Mouse (Mus musculus): ENCODE results near the gene Olfr435. TPM values are rescaled to one million over a fixed set of nuclear protein-coding genes. Genes with fewer than 3 reads are reported as not detected.

Gene Olfr435
- polyA plus RNA-seq (2014; fragmentation: Illumina TruSeq; extraction: RNeasy Lipid Tissue Mini Kit (QIAGEN cat#74804); ENCODE audit: low read depth, low replicate concordance): not detected

GRCm38 (mm10) chr6:43196781-43197180 is at the start of gene Olfr435:
Gene Olfr435, plus strand, starts transcription at chr6:43197146.

GRCm38 (mm10) chr6:43162982-43163381 is 34.0 kb upstream of the Olfr435 start, which contains the start of gene Olfr437:
Gene Olfr437, plus strand, starts transcription at chr6:43163282.

GRCm38 (mm10) chr6:43171840-43172239 is 25.1 kb upstream of the Olfr435 start, which contains the start of gene Olfr13:
Gene Olfr13, plus strand, starts transcription at chr6:43172140.

GRCm38 (mm10) chr6:43212873-43213272 is 15.9 kb downstream of the Olfr435 start, which contains the start of gene Olfr434:
Gene Olfr434, plus strand, starts transcription at chr6:43213021.

GRCm38 (mm10) chr6:43231255-43231654 is 34.3 kb downstream of the Olfr435 start, which contains the start of gene Olfr47:
Gene Olfr47, plus strand, starts transcription at chr6:43231529.

Other genes starting within 250 kb of the Olfr435 start
- gene Olfr444, start 248.1 kb upstream of the Olfr435 start, polyA plus RNA-seq (2014; fragmentation: Illumina TruSeq; extraction: RNeasy Lipid Tissue Mini Kit (QIAGEN cat#74804); ENCODE audit: low read depth, low replicate concordance): not detected
- not detected for gene Olfr441, start 90.8 kb upstream of the Olfr435 start, polyA plus RNA-seq (2014; fragmentation: Illumina TruSeq; extraction: RNeasy Lipid Tissue Mini Kit (QIAGEN cat#74804); ENCODE audit: low read depth, low replicate concordance)
- 0.20 TPM for gene Olfr237-ps1, start 50.6 kb upstream of the Olfr435 start, polyA plus RNA-seq (2014; fragmentation: Illumina TruSeq; extraction: RNeasy Lipid Tissue Mini Kit (QIAGEN cat#74804); ENCODE audit: low read depth, low replicate concordance)
- not detected for gene Olfr437, start 33.9 kb upstream of the Olfr435 start, polyA plus RNA-seq (2014; fragmentation: Illumina TruSeq; extraction: RNeasy Lipid Tissue Mini Kit (QIAGEN cat#74804); ENCODE audit: low read depth, low replicate concordance)
- gene Olfr13, start 25.0 kb upstream of the Olfr435 start, polyA plus RNA-seq (2014; fragmentation: Illumina TruSeq; extraction: RNeasy Lipid Tissue Mini Kit (QIAGEN cat#74804); ENCODE audit: low read depth, low replicate concordance): 0.14 TPM
- not detected for gene Olfr434, start 15.9 kb downstream of the Olfr435 start, polyA plus RNA-seq (2014; fragmentation: Illumina TruSeq; extraction: RNeasy Lipid Tissue Mini Kit (QIAGEN cat#74804); ENCODE audit: low read depth, low replicate concordance)
- not detected for gene Olfr47, start 34.4 kb downstream of the Olfr435 start, polyA plus RNA-seq (2014; fragmentation: Illumina TruSeq; extraction: RNeasy Lipid Tissue Mini Kit (QIAGEN cat#74804); ENCODE audit: low read depth, low replicate concordance)
- gene Arhgef5, start 68.4 kb downstream of the Olfr435 start, polyA plus RNA-seq (2014; fragmentation: Illumina TruSeq; extraction: RNeasy Lipid Tissue Mini Kit (QIAGEN cat#74804); ENCODE audit: low read depth, low replicate concordance): 2.1 TPM
- gene Nobox, start 112.4 kb downstream of the Olfr435 start, polyA plus RNA-seq (2014; fragmentation: Illumina TruSeq; extraction: RNeasy Lipid Tissue Mini Kit (QIAGEN cat#74804); ENCODE audit: low read depth, low replicate concordance): 0.25 TPM

Measured in testis, adult 10 weeks (tissue).